Mouse (Mus musculus): Measurements from ENCODE around the gene Tnfsf9. TPM values are rescaled to one million over a fixed set of nuclear protein-coding genes. Genes with fewer than 3 reads are reported as not detected.
"Not testable (repeated sequence)": the region's sequence is repeated elsewhere in the genome, so short reads cannot be mapped to it uniquely, and the experiment has no call there.

Tnfsf9 gene
- polyA plus RNA-seq, 1 experiment from 2014 or later, result 11.3 TPM

- no peak overlapping the region for H3K4me3 ChIP-seq (replicated peaks)
- no peak overlapping the region for H3K27ac ChIP-seq
- no peak for ATAC-seq (ENCODE audit: insufficient number of reproducible peaks, insufficient read depth, low FRiP score, low TSS enrichment, low read depth)
- no peaks in the 10 kb centered on the region for H3K9me3 ChIP-seq
- H3K9ac ChIP-seq (replicated peaks), result no peak overlapping the region
- no peaks in the 10 kb centered on the region; the same call in 1 of the 2 replicates for H3K27me3 ChIP-seq
- H3K4me1 ChIP-seq (replicated peaks), result no peaks in the 10 kb centered on the region
- H3K4me2 ChIP-seq, result no peak overlapping the region
- 84% methylated on average over 10 of the region's 10 CpGs for WGBS
- no peaks in the 10 kb centered on the region for H3K36me3 ChIP-seq
These were observed 7.8 kb downstream of the Tnfsf9 start for GRCm38 (mm10) chr17:57112768-57113474.

GRCm38 (mm10) chr17:57116801-57117200 is 11.7 kb downstream of the Tnfsf9 start:
- no peak overlapping the region for H3K9ac ChIP-seq (replicated peaks)
- no peaks in the 10 kb centered on the region; the same call in 1 of the 2 replicates for H3K27me3 ChIP-seq
- no peak overlapping the region for H3K27ac ChIP-seq
- H3K4me1 ChIP-seq (replicated peaks), result no peaks in the 10 kb centered on the region
- no peak overlapping the region for H3K4me2 ChIP-seq
- H3K9me3 ChIP-seq, result no peaks in the 10 kb centered on the region
- no peaks in the 10 kb centered on the region for H3K36me3 ChIP-seq
- no peak overlapping the region for H3K4me3 ChIP-seq (replicated peaks)
- ATAC-seq (ENCODE audit: insufficient number of reproducible peaks, insufficient read depth, low FRiP score, low TSS enrichment, low read depth), result no peak
- WGBS, result 78% methylated on average over 2 of the region's 2 CpGs

- peak; percentile 89 for ATAC-seq (ENCODE audit: insufficient number of reproducible peaks, insufficient read depth, low FRiP score, low TSS enrichment, low read depth)
- H3K9ac ChIP-seq (replicated peaks), result no peak overlapping the region
- 2% methylated on average over 11 of the region's 11 CpGs for WGBS
- no peaks in the 10 kb centered on the region for H3K36me3 ChIP-seq
- H3K27me3 ChIP-seq, result no peaks in the 10 kb centered on the region; the same call in 1 of the 2 replicates
- H3K4me3 ChIP-seq (replicated peaks), result no peak overlapping the region
- no peak overlapping the region for H3K27ac ChIP-seq
- H3K9me3 ChIP-seq, result no peaks in the 10 kb centered on the region
- no peaks in the 10 kb centered on the region for H3K4me1 ChIP-seq (replicated peaks)
- peak overlapping the region; percentile 20 for H3K4me2 ChIP-seq
These were observed 13.6 kb downstream of the Tnfsf9 start for GRCm38 (mm10) chr17:57118524-57119349.

- H3K4me2 ChIP-seq, result no peak overlapping the region
- no peaks in the 10 kb centered on the region; the same call in 1 of the 2 replicates for H3K27me3 ChIP-seq
- H3K4me1 ChIP-seq (replicated peaks), result no peaks in the 10 kb centered on the region
- no peak overlapping the region for H3K27ac ChIP-seq
- no peaks in the 10 kb centered on the region for H3K9me3 ChIP-seq
- no peaks in the 10 kb centered on the region for H3K36me3 ChIP-seq
- 61% methylated on average over 2 of the region's 2 CpGs for WGBS
- no peak for ATAC-seq (ENCODE audit: insufficient number of reproducible peaks, insufficient read depth, low FRiP score, low TSS enrichment, low read depth)
- no peak overlapping the region for H3K9ac ChIP-seq (replicated peaks)
- no peak overlapping the region for H3K4me3 ChIP-seq (replicated peaks)
These were observed 16.7 kb downstream of the Tnfsf9 start for GRCm38 (mm10) chr17:57121856-57122255.

- H3K4me1 ChIP-seq (replicated peaks), result no peaks in the 10 kb centered on the region
- WGBS, result 88% methylated on average over 11 of the region's 11 CpGs
- no peaks in the 10 kb centered on the region for H3K27me3 ChIP-seq
These were observed 18.3 kb downstream of the Tnfsf9 start for GRCm38 (mm10) chr17:57123192-57124118.

GRCm38 (mm10) chr17:57124792-57125191 is 19.7 kb downstream of the Tnfsf9 start:
- H3K9ac ChIP-seq (replicated peaks), result no peak overlapping the region
- no peak overlapping the region for H3K27ac ChIP-seq
- WGBS, result 88% methylated on average over 4 of the region's 4 CpGs
- H3K9me3 ChIP-seq, result no peaks in the 10 kb centered on the region
- no peaks in the 10 kb centered on the region for H3K27me3 ChIP-seq
- ATAC-seq (ENCODE audit: insufficient number of reproducible peaks, insufficient read depth, low FRiP score, low TSS enrichment, low read depth), result no peak
- H3K36me3 ChIP-seq, result no peaks in the 10 kb centered on the region
- H3K4me3 ChIP-seq (replicated peaks), result no peak overlapping the region
- no peak overlapping the region for H3K4me2 ChIP-seq
- no peaks in the 10 kb centered on the region for H3K4me1 ChIP-seq (replicated peaks)

More at GRCm38 (mm10) chr17:57123192-57124118, 18.3 kb downstream of the Tnfsf9 start:
- no peak overlapping the region for H3K9ac ChIP-seq (replicated peaks)
- no peaks in the 10 kb centered on the region for H3K36me3 ChIP-seq
- no peak overlapping the region for H3K27ac ChIP-seq
- ATAC-seq (ENCODE audit: insufficient number of reproducible peaks, insufficient read depth, low FRiP score, low TSS enrichment, low read depth), result no peak
- no peak overlapping the region for H3K4me3 ChIP-seq (replicated peaks)
- no peak overlapping the region for H3K4me2 ChIP-seq
- no peaks in the 10 kb centered on the region for H3K9me3 ChIP-seq

GRCm38 (mm10) chr17:57125853-57126622 is 20.9 kb downstream of the Tnfsf9 start:
- Histone ChIP-seq H3K27me3 (no peaks in the 10 kb centered on the region), H3K9ac (replicated peaks) (no peak overlapping the region), H3K4me1 (replicated peaks) (no peaks in the 10 kb centered on the region), H3K36me3 (no peaks in the 10 kb centered on the region), H3K4me3 (replicated peaks) (no peak overlapping the region), H3K9me3 (no peaks in the 10 kb centered on the region), H3K27ac (no peak overlapping the region), H3K4me2 (no peak overlapping the region)
- 56% methylated on average over 3 of the region's 3 CpGs for WGBS
- ATAC-seq (ENCODE audit: insufficient number of reproducible peaks, insufficient read depth, low FRiP score, low TSS enrichment, low read depth), result no peak

GRCm38 (mm10) chr17:57131793-57132192 is 26.7 kb downstream of the Tnfsf9 start:
- no peaks in the 10 kb centered on the region for H3K9me3 ChIP-seq
- H3K9ac ChIP-seq (replicated peaks), result no peak overlapping the region
- WGBS, result 89% methylated on average over 1 of the region's 1 CpGs
- ATAC-seq (ENCODE audit: insufficient number of reproducible peaks, insufficient read depth, low FRiP score, low TSS enrichment, low read depth), result no peak
- no peak overlapping the region for H3K4me2 ChIP-seq
- no peak overlapping the region for H3K27ac ChIP-seq
- no peaks in the 10 kb centered on the region for H3K36me3 ChIP-seq
- no peak overlapping the region for H3K4me3 ChIP-seq (replicated peaks)
- no peaks in the 10 kb centered on the region for H3K4me1 ChIP-seq (replicated peaks)
- H3K27me3 ChIP-seq, result peaks cover 4% of the 10 kb centered on the region; the same call in 1 of the 2 replicates

GRCm38 (mm10) chr17:57134021-57134420 is 28.9 kb downstream of the Tnfsf9 start:
- H3K9ac ChIP-seq (replicated peaks); H3K4me2 ChIP-seq; H3K9me3 ChIP-seq; H3K27me3 ChIP-seq; H3K27ac ChIP-seq; H3K36me3 ChIP-seq; ATAC-seq (ENCODE audit: insufficient number of reproducible peaks, insufficient read depth, low FRiP score, low TSS enrichment, low read depth); H3K4me3 ChIP-seq (replicated peaks); H3K4me1 ChIP-seq (replicated peaks): not testable (repeated sequence)
- 2% methylated on average over 3 of the region's 3 CpGs for WGBS

GRCm38 (mm10) chr17:57134693-57135092 is 29.6 kb downstream of the Tnfsf9 start:
- H3K4me1 ChIP-seq (replicated peaks), result no peaks in the 10 kb centered on the region
- H3K27ac ChIP-seq, result no peak overlapping the region
- WGBS, result 71% methylated on average over 2 of the region's 2 CpGs
- H3K36me3 ChIP-seq, result no peaks in the 10 kb centered on the region
- no peak overlapping the region for H3K4me3 ChIP-seq (replicated peaks)
- no peak for ATAC-seq (ENCODE audit: insufficient number of reproducible peaks, insufficient read depth, low FRiP score, low TSS enrichment, low read depth)
- no peak overlapping the region for H3K4me2 ChIP-seq
- no peaks in the 10 kb centered on the region for H3K9me3 ChIP-seq
- H3K9ac ChIP-seq (replicated peaks), result no peak overlapping the region
- H3K27me3 ChIP-seq, result peaks cover 4% of the 10 kb centered on the region; the same call in 1 of the 2 replicates

Data from limb, embryonic 12.5 days (tissue).